Mouse (Mus musculus) thymus, postnatal 0 days (tissue): ENCODE measurements around the gene Hspa12a. TPM values are rescaled to one million over a fixed set of nuclear protein-coding genes. Genes with fewer than 3 reads are reported as not detected.
"Not testable (repeated sequence)": the region's sequence is repeated elsewhere in the genome, so short reads cannot be mapped to it uniquely, and the experiment has no call there.

Experiments
- DNase-seq: peaks from one replicate; pipeline ENCODE4 v3.0.0-alpha.2; 2015; ENCODE audit warnings: low spot score
- polyA plus RNA-seq: library from polyadenylated mRNA; unstranded; fragments of >200 nt; fragmentation: Nextera tagmentation; extraction: Ambion mirVana; gene quantifications from 2 replicates; pipeline ENCODE4 v1.2.1, GENCODE M21; 2015

Hspa12a gene
- polyA plus RNA-seq, 1 experiment from 2014 or later, result 0.72 TPM

DNA sequence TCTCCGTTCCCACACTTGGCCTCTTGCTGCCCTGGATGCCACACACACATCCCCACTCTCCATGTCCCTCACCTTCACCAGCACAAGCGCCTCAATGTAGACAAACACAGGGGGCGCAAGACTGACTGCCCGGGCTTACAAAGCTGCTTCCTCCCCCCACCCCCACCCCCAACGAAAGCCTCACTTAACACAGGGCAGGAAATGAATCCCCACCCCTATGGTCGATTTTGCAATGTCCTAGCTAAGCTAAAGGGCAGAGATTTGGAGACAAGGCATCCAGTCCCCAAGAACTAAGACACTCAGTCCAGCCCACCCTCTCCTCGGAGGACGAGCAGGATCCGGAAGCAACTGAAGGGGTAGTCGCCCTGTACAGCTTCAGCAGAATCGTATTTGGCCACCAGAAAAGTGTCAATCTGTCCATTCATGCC lies 32.5 kb downstream of the Hspa12a start:
- DNase-seq, result peak; percentile 47

DNA sequence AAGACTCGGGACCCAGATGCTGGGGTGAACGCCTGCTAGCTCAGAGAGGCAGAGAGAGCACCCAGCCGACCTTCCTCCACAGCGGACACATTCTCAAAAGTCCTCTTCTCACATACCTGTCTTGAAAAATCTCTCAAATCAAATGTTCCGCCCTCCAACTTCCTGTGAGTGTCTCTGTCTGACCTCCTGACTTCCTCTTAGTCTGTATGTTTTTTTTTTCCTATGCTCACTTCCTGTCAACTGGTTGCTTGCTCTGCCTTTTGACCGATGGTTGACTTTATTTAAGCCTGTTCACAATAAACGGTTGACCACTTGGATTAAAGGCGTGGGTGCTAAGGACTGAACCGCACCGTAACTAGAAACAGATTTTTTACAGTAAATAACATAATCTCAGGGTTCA lies 35.4 kb downstream of the Hspa12a start:
- peak; percentile 2 for DNase-seq

- no peak for DNase-seq
Measured at GRCm38 (mm10) chr19:58906685-58907084, 36.8 kb downstream of the Hspa12a start.

DNA sequence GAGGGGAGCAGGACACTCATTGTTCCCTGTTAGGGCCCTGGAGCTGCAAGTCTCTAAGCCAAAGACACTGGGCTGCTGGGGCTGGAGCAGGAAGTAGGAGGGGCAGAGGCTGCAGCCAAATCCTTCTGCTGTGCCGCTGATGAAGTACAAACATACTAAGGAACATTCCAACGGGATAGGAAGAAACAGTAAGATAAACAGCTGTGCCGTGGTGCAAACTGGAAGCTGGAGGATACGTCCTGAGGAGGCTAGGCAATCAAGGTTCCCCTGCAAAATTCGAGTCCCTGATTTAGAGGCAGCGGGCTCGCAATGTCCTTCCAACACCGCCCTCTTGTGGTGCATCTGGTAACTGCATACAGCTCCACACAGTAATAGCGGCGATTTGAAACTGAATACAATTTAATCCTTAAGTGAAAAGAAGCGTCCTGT lies 39.5 kb downstream of the Hspa12a start:
- peak; percentile 59 for DNase-seq

GRCm38 (mm10) chr19:58903079-58903898 lies 40.2 kb downstream of the Hspa12a start:
- no peak for DNase-seq

- not testable (repeated sequence) for DNase-seq
Measured at GRCm38 (mm10) chr19:58900471-58900870, 43.0 kb downstream of the Hspa12a start.

DNA sequence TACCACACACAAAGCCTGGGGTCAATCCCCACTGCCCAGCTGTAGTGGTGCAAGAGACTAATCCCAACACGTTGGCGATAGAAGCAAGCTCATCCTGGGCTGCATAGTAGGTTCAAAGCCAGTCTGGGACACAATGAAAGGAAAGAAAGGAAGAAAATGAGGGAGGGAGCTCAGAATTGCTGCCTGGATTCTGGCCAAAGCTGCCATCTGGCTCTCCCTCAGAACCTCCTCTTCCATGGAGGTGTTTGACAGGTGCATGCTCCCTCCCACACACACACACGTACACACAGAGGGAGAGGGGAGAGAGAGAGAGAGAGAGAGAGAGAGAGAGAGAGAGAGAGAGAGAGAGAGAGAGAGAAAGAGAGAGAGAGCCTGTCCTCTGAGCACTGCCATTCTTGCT lies 47.2 kb downstream of the Hspa12a start:
- no peak for DNase-seq

- no peak for DNase-seq
Measured at GRCm38 (mm10) chr19:58889306-58890038, 54.0 kb downstream of the Hspa12a start.

GRCm38 (mm10) chr19:58886467-58886866 lies 57.0 kb downstream of the Hspa12a start:
- DNase-seq, result no peak

GRCm38 (mm10) chr19:58883451-58883850 lies 60.0 kb downstream of the Hspa12a start:
- DNase-seq, result no peak

DNA sequence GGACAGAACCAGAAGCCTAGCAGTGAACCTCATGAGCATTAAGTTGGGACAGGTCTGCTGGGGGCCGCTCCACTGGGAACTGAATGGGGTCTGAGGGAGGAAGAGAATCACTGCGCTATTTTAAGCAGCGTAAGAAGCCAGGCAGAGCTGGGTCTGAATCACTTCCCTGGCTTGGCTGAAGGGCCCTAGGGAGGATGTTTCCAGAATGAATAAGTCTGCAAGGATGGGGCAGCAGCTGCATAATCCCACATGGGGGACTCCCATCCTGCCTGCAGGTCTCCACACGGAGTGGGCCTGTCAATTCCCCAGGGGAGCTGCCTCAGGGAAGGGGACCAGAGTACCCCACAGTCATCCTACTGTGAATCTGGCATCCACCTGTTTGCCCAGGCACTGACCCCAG lies 61.1 kb downstream of the Hspa12a start:
- DNase-seq, result no peak

DNA sequence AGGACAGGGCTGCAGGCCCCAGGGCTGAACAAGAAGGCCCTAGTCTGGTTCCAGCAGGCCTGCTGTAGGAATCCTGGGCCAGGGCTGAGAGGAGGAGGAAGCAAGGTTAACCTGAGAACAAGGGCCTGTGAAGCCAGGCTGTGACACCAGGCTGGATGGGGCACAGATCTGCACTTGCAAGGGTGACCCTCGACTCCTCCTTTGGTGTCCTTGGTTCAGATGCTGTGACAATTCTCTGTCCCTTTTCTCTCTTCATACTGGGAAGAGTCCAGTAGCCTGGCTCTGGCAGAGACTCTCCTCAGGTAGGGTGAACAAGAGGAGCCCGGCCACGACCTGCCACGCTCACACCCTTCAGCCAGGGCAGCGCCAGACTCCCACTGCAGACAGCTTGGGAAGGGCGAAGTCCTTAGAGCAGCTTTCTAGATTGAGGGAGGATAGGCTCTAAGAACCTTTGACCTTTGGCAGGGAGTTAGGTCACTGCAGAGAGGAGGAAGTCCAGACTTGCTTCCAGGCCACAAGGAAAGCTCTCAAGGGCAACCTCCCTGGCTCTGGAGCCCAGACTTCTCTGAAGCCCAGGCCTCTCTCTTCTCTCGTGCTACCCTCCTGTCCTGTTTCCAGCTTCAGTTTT lies 64.0 kb downstream of the Hspa12a start:
- no peak for DNase-seq

DNA sequence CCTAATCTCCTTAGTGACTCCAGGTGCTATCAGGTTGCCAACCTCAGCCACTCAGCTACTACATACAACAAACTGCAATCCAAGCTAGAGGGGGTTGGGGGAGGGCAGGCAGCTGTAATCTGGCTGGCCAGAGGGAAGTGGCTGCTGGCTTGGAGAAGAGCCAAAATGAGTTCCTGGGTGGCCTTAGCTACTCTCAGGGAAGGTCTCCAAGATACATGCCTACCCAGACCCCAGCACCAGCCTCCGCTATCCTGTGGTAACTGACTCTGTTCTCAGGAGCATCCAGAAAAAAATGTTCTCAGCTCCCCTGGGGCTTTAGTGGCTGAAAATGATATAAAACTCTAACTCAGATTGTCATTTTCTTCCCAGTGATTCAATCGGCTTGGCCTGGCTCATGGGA lies 64.9 kb downstream of the Hspa12a start:
- no peak for DNase-seq

GRCm38 (mm10) chr19:58873536-58873935 lies 69.9 kb downstream of the Hspa12a start:
- DNase-seq, result no peak

GRCm38 (mm10) chr19:58872381-58873259 lies 70.8 kb downstream of the Hspa12a start:
- no peak for DNase-seq

- DNase-seq, result no peak
Measured at GRCm38 (mm10) chr19:58871878-58872277, 71.6 kb downstream of the Hspa12a start.

DNA sequence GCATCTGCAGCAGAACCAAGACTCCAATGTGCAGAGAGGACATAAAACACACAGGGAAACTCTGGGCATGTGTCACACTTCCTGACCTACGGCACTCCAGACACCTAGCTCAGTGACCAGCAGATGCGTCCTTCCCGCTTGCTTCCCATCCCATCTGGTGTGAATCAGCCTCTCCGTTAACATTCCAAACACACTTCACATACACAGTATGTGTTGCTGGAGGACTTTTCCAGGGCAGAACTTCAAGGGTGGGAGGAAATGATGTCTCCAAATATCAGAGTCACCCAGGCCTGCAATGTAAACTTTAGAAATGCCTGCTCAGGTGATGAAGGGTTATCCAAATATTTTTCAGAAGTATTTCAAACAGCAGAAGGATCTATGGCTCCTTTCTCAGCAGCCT lies 76.8 kb downstream of the Hspa12a start:
- DNase-seq, result no peak

GRCm38 (mm10) chr19:58865224-58865623 lies 78.2 kb downstream of the Hspa12a start:
- DNase-seq, result peak; percentile 10

- no peak for DNase-seq
Measured at GRCm38 (mm10) chr19:58864006-58864573, 79.4 kb downstream of the Hspa12a start.

DNA sequence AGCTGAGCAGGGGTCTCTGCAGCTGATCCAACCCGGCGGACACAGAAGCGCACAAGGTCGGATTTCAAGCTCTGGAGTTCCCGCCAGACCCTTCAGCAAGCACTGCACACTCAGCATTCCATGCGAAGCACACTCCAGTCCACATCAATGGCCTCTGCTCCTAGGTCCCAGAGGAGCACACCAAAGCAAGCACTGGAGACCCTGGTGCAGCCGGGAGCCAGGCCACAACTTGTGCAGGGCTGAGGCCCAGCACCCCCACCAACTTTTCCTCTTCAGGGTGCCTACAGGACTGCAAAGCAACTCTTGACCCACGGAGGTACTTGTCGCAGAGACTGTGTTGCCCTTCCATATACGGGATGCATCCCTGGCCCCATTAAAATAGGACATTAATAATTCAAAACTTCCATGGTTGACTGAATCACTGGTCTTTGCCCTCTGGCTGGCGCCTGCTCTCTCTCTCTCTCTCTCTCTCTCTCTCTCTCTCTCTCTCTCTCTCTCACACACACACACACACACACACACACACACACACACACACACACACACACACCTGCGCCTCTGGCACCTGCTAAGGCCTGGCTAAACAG lies 82.2 kb downstream of the Hspa12a start:
- DNase-seq, result no peak
